Mouse (Mus musculus) adrenal gland (tissue): ENCODE results near the gene Plcb1.

Source experiments
- intact Hi-C: fragments of 180-260 bp; cut with DNase I; formaldehyde crosslinking; loops from one replicate; pipeline ENCODE4 v1.15.1; 2025

The Plcb1 gene

DNA sequence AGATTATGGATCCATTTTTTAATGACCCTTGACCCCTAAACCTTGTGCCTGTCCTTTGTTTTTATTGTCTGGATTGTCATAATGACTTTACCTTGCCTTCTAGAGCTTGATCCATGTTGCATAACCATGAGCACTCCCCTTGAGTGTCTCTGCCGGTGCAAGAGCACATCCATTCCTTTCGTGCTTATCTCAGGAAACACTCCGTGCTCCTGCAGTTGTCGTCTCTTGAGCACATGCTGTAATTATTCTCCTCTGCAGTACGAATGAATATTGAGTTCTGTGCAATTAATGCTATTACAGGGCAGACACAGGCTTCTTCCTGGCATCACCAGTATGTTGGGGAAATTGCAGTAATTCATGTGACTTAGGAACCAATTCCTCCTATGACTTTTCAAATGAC lies 166.2 kb downstream of the Plcb1 start:
- intact Hi-C loops: no loop called here

GRCm38 (mm10) chr2:134956436-134956835 lies 170.6 kb downstream of the Plcb1 start:
- intact Hi-C loops: no loop called here

- intact Hi-C loops: no loop called here
These were observed 180.3 kb downstream of the Plcb1 start for GRCm38 (mm10) chr2:134966131-134966530.

DNA sequence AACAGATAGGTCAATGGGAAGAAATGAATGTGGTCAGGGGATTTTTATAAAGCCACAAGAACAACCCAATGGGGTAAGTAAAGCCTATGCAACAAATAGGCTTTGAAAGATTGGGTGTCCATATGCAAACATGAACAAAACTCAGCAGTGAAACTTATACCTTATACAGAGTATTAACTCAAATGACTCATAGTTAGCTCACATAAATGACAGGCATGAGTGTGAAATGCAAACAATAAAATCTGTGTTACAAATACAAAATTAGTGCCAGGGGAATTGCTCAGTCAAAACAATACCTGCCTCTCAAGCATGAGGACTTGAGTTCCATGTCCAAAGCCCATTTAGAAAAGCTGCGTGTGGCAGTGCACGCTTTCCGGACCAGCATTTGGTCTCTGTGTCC lies 182.5 kb downstream of the Plcb1 start:
- intact Hi-C loops: no loop called here

DNA sequence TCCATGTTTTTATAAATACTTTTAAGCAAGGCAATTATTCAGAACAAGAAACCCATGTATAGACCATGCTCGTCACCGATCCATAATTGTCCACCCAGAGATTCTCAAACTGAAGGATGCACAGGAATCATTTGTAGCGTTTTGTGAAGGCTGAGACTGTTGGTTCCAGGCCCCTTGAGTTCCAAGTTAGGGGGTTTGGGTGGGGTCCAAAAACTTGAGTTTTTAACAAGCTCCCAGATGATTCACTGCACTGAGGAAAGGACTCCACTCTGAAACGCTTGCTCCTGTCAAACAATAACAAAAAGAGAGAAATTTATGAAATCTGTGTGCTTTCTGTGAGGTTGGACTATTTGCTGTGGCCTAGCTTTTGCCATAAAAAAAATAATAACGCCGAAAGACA lies 186.5 kb downstream of the Plcb1 start:
- intact Hi-C loops: no loop called here

DNA sequence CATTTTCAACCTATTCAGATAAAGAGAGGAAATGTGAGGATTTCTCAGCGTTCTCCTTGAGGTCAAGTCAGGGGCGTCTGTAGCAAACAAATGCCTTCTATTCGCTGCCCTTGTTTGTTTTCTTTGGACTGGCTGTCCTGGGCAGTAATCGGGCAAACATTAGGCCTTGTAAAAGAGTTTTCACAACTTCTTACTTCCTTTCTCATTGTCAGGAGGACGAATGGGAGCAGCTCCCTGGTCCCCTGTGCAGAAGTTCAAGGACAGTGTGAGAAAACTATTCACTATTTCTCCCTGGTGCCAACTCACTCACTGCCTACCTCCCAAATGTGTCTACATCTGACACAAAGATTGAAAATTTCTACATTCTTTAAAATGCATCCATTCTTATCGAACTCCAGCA lies 188.8 kb downstream of the Plcb1 start:
- intact Hi-C loops: no loop called here

- intact Hi-C loops: no loop called here
These were observed 191.0 kb downstream of the Plcb1 start for GRCm38 (mm10) chr2:134976796-134977330.

DNA sequence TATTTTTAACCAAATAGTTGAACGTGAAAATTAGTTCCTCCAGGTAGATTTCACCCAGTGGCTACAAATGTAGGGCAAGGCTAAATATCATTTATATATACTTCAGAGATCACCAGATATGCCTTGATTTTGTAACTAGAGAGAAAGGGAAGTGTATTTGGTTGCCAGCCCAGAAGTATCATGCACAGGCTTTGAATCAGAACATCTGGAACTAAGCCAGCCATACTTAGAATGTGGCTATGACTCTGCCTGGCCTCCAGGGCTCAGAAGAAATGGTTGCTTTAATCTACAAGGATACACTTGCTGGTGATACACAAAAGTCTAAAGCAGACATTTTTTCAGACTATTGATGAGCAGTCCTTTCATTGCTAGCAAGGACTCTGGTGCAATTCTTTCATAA lies 191.8 kb downstream of the Plcb1 start:
- intact Hi-C loops: no loop called here

GRCm38 (mm10) chr2:134981394-134981793 lies 195.5 kb downstream of the Plcb1 start:
- intact Hi-C loops: no loop called here

GRCm38 (mm10) chr2:134984884-134985283 lies 199.0 kb downstream of the Plcb1 start:
- intact Hi-C loops: no loop called here

- intact Hi-C loops: no loop called here
These were observed 202.1 kb downstream of the Plcb1 start for GRCm38 (mm10) chr2:134987978-134988377.

GRCm38 (mm10) chr2:134989650-134990292 lies 203.9 kb downstream of the Plcb1 start:
- intact Hi-C loops: no loop called here

DNA sequence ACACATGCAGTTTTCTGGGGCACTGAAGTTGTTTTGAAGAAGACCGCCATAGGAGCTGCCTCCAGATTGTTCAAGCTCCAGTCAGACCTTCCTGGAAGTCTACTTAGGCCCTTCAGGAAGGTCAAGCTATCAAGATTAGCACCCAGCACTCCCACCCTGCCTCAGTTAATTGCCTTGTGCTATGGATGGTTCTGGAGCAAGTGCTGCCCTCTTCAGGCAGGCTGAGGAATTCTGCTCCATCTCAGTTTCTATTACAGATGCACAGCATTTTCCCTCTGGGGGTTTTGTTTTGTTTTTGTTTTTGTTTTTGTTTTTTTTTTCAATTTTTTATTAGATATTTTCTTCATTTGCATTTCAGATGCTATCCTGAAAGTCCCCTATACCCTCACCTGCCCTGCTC lies 221.3 kb downstream of the Plcb1 start:
- intact Hi-C loops: loop anchor here (5.0 to 10.0 kb wide), 2 partner anchors 220 to 318 kb away; partner anchors contain the start of gene Plcb1

DNA sequence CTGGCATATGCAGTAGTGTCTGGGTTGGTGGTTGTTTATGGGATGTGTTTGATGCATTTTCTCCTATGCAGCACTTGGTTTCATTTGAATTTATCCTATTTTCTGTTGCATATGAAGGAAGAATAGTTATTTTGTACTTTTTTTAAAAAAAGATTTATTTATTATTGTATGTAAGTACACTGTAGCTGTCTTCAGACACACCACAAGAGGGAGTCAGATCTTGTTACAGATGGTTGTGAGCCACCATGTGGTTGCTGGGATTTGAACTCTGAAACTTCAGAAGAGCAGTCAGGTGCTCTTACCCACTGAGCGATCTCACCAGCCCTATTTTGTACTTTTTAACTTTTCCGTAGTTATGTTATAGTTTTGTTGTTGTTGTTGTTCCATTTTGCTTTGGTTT lies 222.0 kb downstream of the Plcb1 start:
- intact Hi-C loops: loop anchor here (5.0 to 10.0 kb wide), 2 partner anchors 221 to 317 kb away; partner anchors contain the start of gene Plcb1

GRCm38 (mm10) chr2:135010371-135010770 lies 224.5 kb downstream of the Plcb1 start:
- intact Hi-C loops: no loop called here

GRCm38 (mm10) chr2:135015501-135015900 lies 229.6 kb downstream of the Plcb1 start:
- intact Hi-C loops: no loop called here

GRCm38 (mm10) chr2:135018275-135018674 lies 232.4 kb downstream of the Plcb1 start:
- intact Hi-C loops: no loop called here

DNA sequence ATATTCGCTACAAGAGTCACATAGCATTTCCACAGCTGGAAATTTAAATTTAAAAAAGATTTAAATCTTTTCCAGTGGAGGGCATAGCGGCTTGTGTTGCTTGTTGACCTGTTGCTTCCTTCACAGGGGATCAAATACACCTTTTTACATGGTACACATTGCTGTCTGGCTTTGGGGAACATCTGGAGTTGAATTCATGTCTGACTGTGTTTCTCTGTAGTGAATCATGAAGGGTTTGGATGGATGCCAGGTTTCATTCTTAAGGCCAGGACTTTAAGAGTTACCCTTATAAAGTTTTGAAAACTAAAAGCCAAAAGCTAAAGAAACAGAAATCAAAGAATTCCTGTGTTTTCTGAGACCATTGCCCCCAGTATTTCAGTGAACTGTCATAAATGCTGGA lies 232.8 kb downstream of the Plcb1 start:
- intact Hi-C loops: no loop called here

GRCm38 (mm10) chr2:135019588-135019987 lies 233.7 kb downstream of the Plcb1 start:
- intact Hi-C loops: no loop called here

GRCm38 (mm10) chr2:135029288-135029687 lies 243.4 kb downstream of the Plcb1 start:
- intact Hi-C loops: no loop called here

- intact Hi-C loops: no loop called here
These were observed 243.8 kb downstream of the Plcb1 start for GRCm38 (mm10) chr2:135029700-135030099.

- intact Hi-C loops: no loop called here
These were observed 249.9 kb downstream of the Plcb1 start for GRCm38 (mm10) chr2:135035640-135036260.

- intact Hi-C loops: no loop called here
These were observed 262.9 kb downstream of the Plcb1 start for GRCm38 (mm10) chr2:135048791-135049190.
